Mouse (Mus musculus) adrenal gland, adult 2 months (tissue): ENCODE measurements around the gene Dnaic2. TPM values are rescaled to one million over a fixed set of nuclear protein-coding genes. Genes with fewer than 3 reads are reported as not detected.

ENCODE experiments used
- DNase-seq: peaks from one replicate; pipeline ENCODE4 v3.0.0; 2021
- polyA plus RNA-seq: library from polyadenylated mRNA; depleted of rRNA; stranded (reverse); fragments of >200 nt; gene quantifications from 2 replicates; pipeline ENCODE4 v1.2.3, GENCODE M21; 2012; rRNA removed
- total RNA-seq, 2 experiments: library from RNA; stranded (reverse); gene quantifications; 2 replicates each; pipeline ENCODE4 v1.2.3; 2021

Dnaic2 gene
- total and polyA plus RNA-seq, 3 experiments = 0.17 to 0.85 (median 0.58) TPM

GRCm38 (mm10) chr11:114798624-114799023 lies 71.4 kb downstream of the Dnaic2 start, which contains the start of gene Gpr142:
Gpr142 (plus strand) TSS chr11:114798924.
- DNase-seq = no peak

- no peak for DNase-seq
Measured at GRCm38 (mm10) chr11:114801906-114802305, 74.7 kb downstream of the Dnaic2 start.

GRCm38 (mm10) chr11:114802540-114803267 lies 75.5 kb downstream of the Dnaic2 start:
- DNase-seq = no peak

GRCm38 (mm10) chr11:114803990-114804389 lies 76.8 kb downstream of the Dnaic2 start:
- DNase-seq = no peak

- DNase-seq = no peak
Measured at GRCm38 (mm10) chr11:114807025-114807424, 79.8 kb downstream of the Dnaic2 start.

Other genes with a start within 250 kb of the Dnaic2 start
- gene Rpl38, start 58.9 kb upstream of the Dnaic2 start, total RNA-seq = 1,000 to 10,000 TPM; 1,183 to 1,186 TPM
- gene Rpl38, start 58.9 kb upstream of the Dnaic2 start, polyA plus RNA-seq = 64.3 and 68.3 TPM in 2 replicates
- gene Ttyh2, start 52.0 kb upstream of the Dnaic2 start, total RNA-seq = 100 to 1,000 TPM in 1 of 2 experiments, 10 to 100 TPM in 1; 70.3 to 115 TPM
- gene Ttyh2, start 52.0 kb upstream of the Dnaic2 start, polyA plus RNA-seq = 135 and 182 TPM in 2 replicates
- under 1 TPM; 0.48 to 0.66 TPM for gene Kif19a, start 38.0 kb downstream of the Dnaic2 start, total RNA-seq
- gene Kif19a, start 38.0 kb downstream of the Dnaic2 start, polyA plus RNA-seq = 0.48 and 1.3 TPM in 2 replicates
- not detected for gene Btbd17, start 68.5 kb downstream of the Dnaic2 start, total RNA-seq
- gene Btbd17, start 68.5 kb downstream of the Dnaic2 start, polyA plus RNA-seq = 0.24 and 0.32 TPM in 2 replicates
- gene Gpr142, start 71.5 kb downstream of the Dnaic2 start, total RNA-seq = not detected
- not detected in 2 replicates for gene Gpr142, start 71.5 kb downstream of the Dnaic2 start, polyA plus RNA-seq
- gene Gprc5c, start 123.7 kb downstream of the Dnaic2 start, total RNA-seq = 1 to 10 TPM; 4.0 to 7.1 TPM
- gene Gprc5c, start 123.7 kb downstream of the Dnaic2 start, polyA plus RNA-seq = 5.2 and 7.6 TPM in 2 replicates
- gene Cd300a, start 162.6 kb downstream of the Dnaic2 start, total RNA-seq = 1 to 10 TPM; 1.5 TPM
- gene Cd300a, start 162.6 kb downstream of the Dnaic2 start, polyA plus RNA-seq = 0.80 and 0.81 TPM in 2 replicates
- 1 to 10 TPM in 1 of 2 experiments, under 1 TPM in 1; 0.86 to 1.1 TPM for gene Cd300lb, start 207.0 kb downstream of the Dnaic2 start, total RNA-seq
- 0.42 and 0.46 TPM in 2 replicates for gene Cd300lb, start 207.0 kb downstream of the Dnaic2 start, polyA plus RNA-seq
- gene Cd300c, start 241.7 kb downstream of the Dnaic2 start, total RNA-seq = not detected
- 0.58 TPM in 1 of 2 replicates, not detected in the other for gene Cd300c, start 241.7 kb downstream of the Dnaic2 start, polyA plus RNA-seq